Mouse (Mus musculus) kidney, adult 2 months (tissue): ENCODE results near the gene Bri3bp. TPM values are rescaled to one million over a fixed set of nuclear protein-coding genes. Genes with fewer than 3 reads are reported as not detected.
A peak's percentile ranks its signal among the peaks of the same experiment; 100 is the strongest.

ENCODE experiments used
- DNase-seq: peaks from one replicate; pipeline ENCODE4 v3.0.0; 2021
- H3K27ac ChIP-seq: fragments of 200-500 bp; 2 replicates; pipeline ENCODE4 v1.5.1; 2012; ENCODE audit warnings: low read depth, low read length, control low read depth, inconsistent platforms; ENCODE audit not compliant: insufficient read depth
- H3K27me3 ChIP-seq: fragments of 200-500 bp; replicated peaks from 2 replicates; pipeline ENCODE4 v1.6.1; 2012; ENCODE audit warnings: mild to moderate bottlenecking, moderate library complexity, low read length, inconsistent platforms; ENCODE audit not compliant: control insufficient read depth, insufficient read depth
- H3K36me3 ChIP-seq: fragments of 200-500 bp; 2 replicates; pipeline ENCODE4 v1.6.1; 2012; ENCODE audit warnings: mild to moderate bottlenecking, moderate library complexity, low read length, inconsistent platforms; ENCODE audit not compliant: control insufficient read depth, insufficient read depth
- H3K4me1 ChIP-seq: fragments of 200-500 bp; 2 replicates; pipeline ENCODE4 v1.6.1; 2011; ENCODE audit warnings: low read length; ENCODE audit not compliant: control insufficient read depth, insufficient read depth
- H3K4me3 ChIP-seq: fragments of 200-500 bp; 2 replicates; pipeline ENCODE4 v1.5.1; 2011; ENCODE audit warnings: mild to moderate bottlenecking, low read depth, low read length, control low read depth; ENCODE audit not compliant: insufficient read depth
- CTCF ChIP-seq: fragments of 200-500 bp; conservative IDR thresholded peaks from 2 replicates; pipeline ENCODE4 v1.5.1; 2011; ENCODE audit warnings: low read depth, mild to moderate bottlenecking, control low read depth, low read length, moderate library complexity, mixed read lengths; ENCODE audit not compliant: insufficient read depth, insufficient read length
- POLR2A ChIP-seq: fragments of 200-500 bp; IDR thresholded peaks from one replicate; pipeline ENCODE4 v1.6.1; 2011; ENCODE audit warnings: low read depth, low read length, control low read depth
- WGBS: fragments of 180-500 bp; shearing (Covaris S2); methylation state at CpG from one replicate; pipeline ENCODE4 v1.1.7; 2018; 5-methylcytosine and 5-hydroxymethylcytosine counted together
- polyA plus RNA-seq: library from polyadenylated mRNA; depleted of rRNA; stranded (reverse); fragments of >200 nt; gene quantifications from 2 replicates; pipeline ENCODE4 v1.2.3, GENCODE M21; 2012

The Bri3bp gene
- polyA plus RNA-seq, 1 experiment = 13.0 TPM

DNA sequence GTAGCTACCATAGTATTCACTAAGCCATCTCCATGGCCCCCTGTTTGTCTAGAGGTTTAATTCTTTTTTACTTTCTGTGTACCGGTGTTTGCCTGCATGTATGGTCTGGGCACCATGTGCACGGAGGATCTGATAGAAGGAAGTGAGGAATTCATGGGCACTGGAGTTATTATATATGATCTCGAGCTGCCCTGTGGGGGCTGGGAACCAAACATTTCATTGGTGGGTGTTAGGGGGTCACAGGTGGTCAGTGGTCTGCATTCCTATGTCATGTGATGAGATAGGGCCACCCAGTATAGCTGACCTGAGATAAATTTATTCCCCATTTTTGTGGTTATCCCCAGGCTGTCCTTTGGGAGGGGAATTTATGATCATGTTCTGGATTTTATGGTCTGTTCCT is 46.4 kb upstream of the Bri3bp start:
- Histone ChIP-seq H3K27me3 (no peaks in the 10 kb centered on the region), H3K4me1 (peaks cover 30% of the 10 kb centered on the region; the same call in 1 of the 2 replicates), H3K36me3 (no peaks in the 10 kb centered on the region), H3K27ac (peak overlapping the region; percentile 60), H3K4me3 (no peak overlapping the region)
- DNase-seq = no peak
- TF ChIP-seq CTCF (no peak), POLR2A (no peak)
- 68% methylated on average over 3 of the region's 3 CpGs for WGBS

DNA sequence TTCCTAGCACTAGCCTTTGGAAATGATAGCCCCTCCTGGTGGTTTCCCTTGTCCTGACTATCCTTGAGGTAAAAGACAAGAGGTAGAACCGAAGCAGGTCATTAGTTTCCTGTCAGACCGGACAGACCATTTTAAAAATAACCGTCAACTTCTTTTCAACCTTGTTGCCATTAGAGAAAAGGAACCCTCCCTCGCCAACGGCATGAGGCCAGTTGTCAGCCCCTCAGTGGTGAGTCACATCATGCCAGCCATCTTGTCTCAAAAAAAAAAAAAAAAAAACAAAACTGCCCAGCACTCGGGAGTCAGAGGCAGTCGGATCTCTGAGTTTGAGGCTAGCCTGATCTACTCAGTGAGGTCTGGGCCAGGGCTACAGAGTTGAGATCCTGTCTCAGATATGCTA is 40.5 kb upstream of the Bri3bp start:
- WGBS = 38% methylated on average over 7 of the region's 7 CpGs
- DNase-seq = peak; percentile 20
- H3K4me1 ChIP-seq = peaks cover 7% of the 10 kb centered on the region; the same call in 1 of the 2 replicates

DNA sequence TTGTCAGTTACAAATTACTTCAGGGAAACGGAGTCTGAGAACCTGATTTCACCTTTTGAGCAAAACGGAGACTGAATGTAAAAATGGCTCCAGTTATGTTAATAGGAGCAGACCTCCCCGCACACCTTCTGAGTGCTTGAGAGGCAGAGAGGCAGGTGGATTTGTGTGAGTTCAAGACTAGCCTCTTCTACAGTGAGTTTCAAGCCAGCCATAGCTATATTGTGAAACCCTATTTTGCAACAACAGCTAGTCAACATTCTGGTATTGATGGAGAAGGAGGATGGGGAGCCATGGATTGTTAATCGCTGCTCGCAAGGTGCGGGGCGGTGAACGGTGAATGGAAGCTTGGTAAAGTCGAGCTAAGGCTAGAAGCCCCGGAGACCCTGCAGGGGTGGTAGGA is 38.9 kb upstream of the Bri3bp start:
- H3K27ac ChIP-seq = no peak overlapping the region
- TF ChIP-seq CTCF (no peak), POLR2A (no peak)
- 82% methylated on average over 10 of the region's 10 CpGs for WGBS
- no peak for DNase-seq
- no peak overlapping the region for H3K4me3 ChIP-seq
- no peaks in the 10 kb centered on the region for H3K36me3 ChIP-seq
- peaks cover 16% of the 10 kb centered on the region; the same call in 1 of the 2 replicates for H3K4me1 ChIP-seq
- no peaks in the 10 kb centered on the region for H3K27me3 ChIP-seq

More for the DNA sequence above, 40.5 kb upstream of the Bri3bp start:
- TF ChIP-seq CTCF = no peak
- TF ChIP-seq POLR2A = no peak
- Histone ChIP-seq H3K27ac (no peak overlapping the region), H3K4me3 (no peak overlapping the region), H3K36me3 (no peaks in the 10 kb centered on the region), H3K27me3 (no peaks in the 10 kb centered on the region)

DNA sequence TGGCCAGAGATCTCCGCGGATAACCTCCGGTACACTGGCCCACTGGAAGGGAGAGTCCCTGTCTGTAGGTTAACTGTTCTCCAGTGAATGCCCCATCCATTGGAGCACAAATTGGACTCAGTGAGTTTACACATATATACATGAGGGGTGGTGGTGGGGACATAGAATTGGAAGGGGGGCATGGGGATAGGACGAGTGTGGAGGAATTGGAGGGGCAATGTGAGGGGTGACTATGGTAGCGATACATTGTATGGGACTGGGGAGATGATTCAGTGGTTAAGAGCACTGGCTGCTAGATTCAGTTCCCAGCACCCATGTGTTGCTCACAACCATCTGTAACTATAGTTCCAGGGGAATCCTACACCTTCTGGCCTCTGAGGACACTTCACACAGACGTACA is 38.4 kb upstream of the Bri3bp start:
- Histone ChIP-seq H3K27ac (peak overlapping the region; percentile 54), H3K4me1 (peaks cover 16% of the 10 kb centered on the region; the same call in 1 of the 2 replicates), H3K27me3 (no peaks in the 10 kb centered on the region), H3K36me3 (no peaks in the 10 kb centered on the region), H3K4me3 (no peak overlapping the region)
- no peak for TF ChIP-seq CTCF
- no peak for TF ChIP-seq POLR2A
- no peak for DNase-seq
- 71% methylated on average over 6 of the region's 6 CpGs for WGBS

DNA sequence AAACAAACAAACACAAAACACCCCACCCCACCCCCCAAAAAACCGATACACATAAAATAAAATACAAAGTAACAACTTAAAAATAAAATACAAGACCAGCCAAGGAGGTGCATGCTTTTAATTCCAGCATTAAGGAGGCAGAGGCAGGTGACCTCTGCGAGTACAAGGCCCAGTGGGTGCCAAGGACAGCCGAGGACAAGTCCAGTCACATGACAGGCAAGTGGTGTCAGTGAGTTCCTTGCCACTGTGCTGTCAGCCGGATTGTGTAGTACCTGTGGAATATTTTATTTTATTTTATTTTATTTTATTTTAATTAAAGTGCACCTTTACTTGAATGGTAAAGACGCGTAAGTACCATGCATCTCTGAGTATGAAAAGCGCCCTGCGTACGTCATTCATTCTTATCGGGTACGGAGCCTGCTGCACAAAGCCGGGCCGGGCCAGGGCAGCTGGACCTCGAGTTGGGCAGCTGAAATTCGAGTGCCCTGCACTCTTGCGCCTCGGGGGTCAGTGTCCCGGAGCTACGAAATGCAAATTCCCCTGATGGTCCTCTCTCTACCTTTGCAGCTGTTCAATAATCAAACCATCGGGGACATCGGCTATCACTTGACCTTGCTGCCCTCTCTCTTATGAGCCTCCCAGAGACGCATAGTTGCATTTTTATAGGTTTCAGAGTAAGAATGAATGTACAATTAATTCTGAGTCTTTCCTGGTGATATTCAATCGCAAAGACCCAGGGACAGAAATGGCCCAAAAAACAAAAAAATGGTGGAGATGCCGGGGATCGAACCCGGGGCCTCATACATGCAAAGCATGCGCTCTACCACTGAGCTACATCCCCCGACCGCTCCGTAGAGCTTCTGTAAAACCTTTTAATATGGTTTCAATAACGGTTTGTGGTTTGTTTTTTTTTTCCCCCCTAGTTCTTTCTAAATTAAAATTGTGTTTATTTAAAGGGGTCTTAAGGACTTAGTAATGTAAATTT is 37.6 kb upstream of the Bri3bp start:
- H3K4me1 ChIP-seq = peaks cover 16% of the 10 kb centered on the region; the same call in 1 of the 2 replicates
- DNase-seq = peak; percentile 86
- TF ChIP-seq POLR2A = no peak
- TF ChIP-seq CTCF = no peak
- 25% methylated on average over 31 of the region's 31 CpGs for WGBS
- H3K27ac ChIP-seq = peak overlapping the region; percentile 83
- no peaks in the 10 kb centered on the region for H3K27me3 ChIP-seq
- peak overlapping the region; percentile 30 for H3K4me3 ChIP-seq
- H3K36me3 ChIP-seq = no peaks in the 10 kb centered on the region

DNA sequence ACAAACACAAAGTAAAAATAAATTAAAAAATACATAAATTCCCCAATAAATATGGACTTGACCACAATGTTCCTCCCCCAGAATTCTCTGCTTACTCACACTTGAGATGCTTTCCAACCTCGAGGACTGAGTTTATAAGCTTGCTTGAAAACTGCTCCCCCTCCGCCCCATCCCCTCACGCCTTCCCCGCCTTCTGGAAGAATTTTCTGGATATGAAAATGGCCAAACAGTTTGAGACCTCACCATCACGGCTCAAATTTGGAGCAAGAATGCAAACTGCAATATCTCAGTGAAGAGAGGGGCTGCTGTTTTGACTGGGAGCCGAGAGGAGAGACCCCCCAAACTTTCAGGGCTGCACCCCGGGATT is 36.8 kb upstream of the Bri3bp start:
- H3K4me1 ChIP-seq = peaks cover 16% of the 10 kb centered on the region; the same call in 1 of the 2 replicates
- peak; percentile 28 for DNase-seq

DNA sequence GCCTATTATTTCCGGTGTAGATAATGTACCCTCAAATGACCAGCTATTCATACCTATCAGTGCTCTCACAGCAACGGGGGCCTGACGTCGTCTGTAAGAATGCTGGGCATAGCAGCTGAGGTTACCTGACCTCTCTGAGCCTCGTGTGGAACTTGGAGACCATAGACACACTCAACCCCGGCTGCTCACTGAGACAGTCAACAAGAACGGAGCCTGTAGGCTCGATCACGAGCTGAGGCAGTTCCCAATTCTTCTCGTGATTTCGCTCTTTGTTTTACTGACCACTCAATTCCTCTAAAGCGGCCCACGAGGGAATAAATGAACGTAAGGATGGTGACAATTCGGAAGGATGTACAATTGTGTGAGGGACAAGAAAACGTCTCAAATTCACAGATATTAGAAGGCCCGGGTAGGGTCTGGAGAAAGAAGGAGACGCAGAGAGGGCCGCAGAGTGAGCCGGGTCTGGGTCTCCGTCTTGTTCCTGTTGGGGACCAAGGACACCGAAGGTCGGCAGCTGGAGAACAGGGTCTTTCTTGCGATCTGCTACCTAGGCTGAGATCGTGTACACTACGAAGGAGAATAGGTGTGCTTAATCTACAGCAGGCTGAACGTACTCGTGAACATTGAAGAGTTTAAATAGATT is 36.3 kb upstream of the Bri3bp start:
- peak overlapping the region; percentile 58 for H3K4me3 ChIP-seq
- DNase-seq = peak; percentile 75

More for the DNA sequence above, 36.8 kb upstream of the Bri3bp start:
- WGBS = 16% methylated on average over 7 of the region's 7 CpGs
- no peak for TF ChIP-seq POLR2A
- no peak for TF ChIP-seq CTCF
- H3K27me3 ChIP-seq = no peaks in the 10 kb centered on the region
- H3K27ac ChIP-seq = peak overlapping the region; percentile 86
- peak overlapping the region; percentile 58 for H3K4me3 ChIP-seq
- H3K36me3 ChIP-seq = no peaks in the 10 kb centered on the region

More for the DNA sequence above, 36.3 kb upstream of the Bri3bp start:
- Histone ChIP-seq H3K27me3 (no peaks in the 10 kb centered on the region), H3K4me1 (peaks cover 16% of the 10 kb centered on the region; the same call in 1 of the 2 replicates), H3K36me3 (no peaks in the 10 kb centered on the region), H3K27ac (peak overlapping the region; percentile 86)
- 2% methylated on average over 28 of the region's 28 CpGs for WGBS
- TF ChIP-seq CTCF = no peak
- no peak for TF ChIP-seq POLR2A
